Mouse (Mus musculus) limb, embryonic 15.5 days (tissue): Measurements from ENCODE around the gene Szt2. TPM values are rescaled to one million over a fixed set of nuclear protein-coding genes. Genes with fewer than 3 reads are reported as not detected.

Source experiments
- polyA plus RNA-seq: library from polyadenylated mRNA; unstranded; fragments of >200 nt; fragmentation: Nextera tagmentation; extraction: Ambion mirVana; gene quantifications from 2 replicates; pipeline ENCODE4 v1.2.1, GENCODE M21; 2015

Szt2 gene
- polyA plus RNA-seq, 1 experiment from 2014 or later, result 7.9 TPM

Other genes with a start within 250 kb of the Szt2 start
- 30.2 and 35.0 TPM in 2 replicates for gene Kdm4a, start 229.2 kb downstream of the Szt2 start, polyA plus RNA-seq
- gene Ptprf, start 117.9 kb downstream of the Szt2 start, polyA plus RNA-seq, result 66.4 and 82.7 TPM in 2 replicates
- 103 and 106 TPM in 2 replicates for gene Med8, start 64 bp upstream of the Szt2 start, polyA plus RNA-seq
- 273 and 305 TPM in 2 replicates for gene Elovl1, start 18.8 kb upstream of the Szt2 start, polyA plus RNA-seq
- 164 and 184 TPM in 2 replicates for gene Cdc20, start 28.1 kb upstream of the Szt2 start, polyA plus RNA-seq
- gene Mpl, start 48.2 kb upstream of the Szt2 start, polyA plus RNA-seq, result 0.24 and 0.62 TPM in 2 replicates
- gene Tie1, start 80.8 kb upstream of the Szt2 start, polyA plus RNA-seq, result 25.8 and 27.8 TPM in 2 replicates
- 13.5 and 14.2 TPM in 2 replicates for gene 2610528J11Rik, start 117.7 kb upstream of the Szt2 start, polyA plus RNA-seq
- 22.9 and 23.0 TPM in 2 replicates for gene Tmem125, start 134.8 kb upstream of the Szt2 start, polyA plus RNA-seq
- 1.7 and 2.6 TPM in 2 replicates for gene Cfap57, start 211.5 kb upstream of the Szt2 start, polyA plus RNA-seq
- gene Ebna1bp2, start 211.5 kb upstream of the Szt2 start, polyA plus RNA-seq, result 129 and 136 TPM in 2 replicates
- gene Olfr62, start 249.7 kb upstream of the Szt2 start, polyA plus RNA-seq, result not detected in 2 replicates